Mouse (Mus musculus): ENCODE data around the gene Epn3.

GRCm38 (mm10) chr11:94488767-94489533 is 10.8 kb downstream of the Epn3 start:
- TF ChIP-seq CTCF (IDR thresholded peaks at IDR 0.05): no peak
- no peak for TF ChIP-seq EP300 (IDR thresholded peaks at IDR 0.05)

All from lung, postnatal 0 days (tissue).